Mouse (Mus musculus): ENCODE measurements around the gene Fam19a2. TPM values are rescaled to one million over a fixed set of nuclear protein-coding genes. Genes with fewer than 3 reads are reported as not detected.

The Fam19a2 gene
- polyA plus RNA-seq, 1 experiment = 0.31 TPM

- no peak for DNase-seq
- Histone ChIP-seq H3K4me1 (replicated peaks; ENCODE audit: control insufficient read depth, insufficient read depth, low read length) (no peaks in the 10 kb centered on the region), H3K27ac (ENCODE audit: control insufficient read depth, insufficient read depth, low read length) (no peak overlapping the region), H3K27me3 (ENCODE audit: control insufficient read depth, insufficient read depth, low read length) (no peaks in the 10 kb centered on the region), H3K4me3 (ENCODE audit: control insufficient read depth, insufficient read depth, low read length) (no peak overlapping the region), H3K36me3 (ENCODE audit: control insufficient read depth, insufficient read depth, low read length) (no peaks in the 10 kb centered on the region)
- WGBS = 86% methylated on average over 4 of the region's 4 CpGs
- TF ChIP-seq CTCF (IDR thresholded peaks at IDR 0.05; ENCODE audit: borderline replicate concordance, control insufficient read depth, extremely low read depth, insufficient read depth, low read length, poor library complexity) (no peak), POLR2A (IDR thresholded peaks at IDR 0.05; ENCODE audit: control insufficient read depth, extremely low read depth, insufficient read depth, low read length, poor library complexity) (no peak)
Measured at GRCm38 (mm10) chr10:123702595-123702994, 438.8 kb downstream of the Fam19a2 start.

- no peak for TF ChIP-seq CTCF (IDR thresholded peaks at IDR 0.05; ENCODE audit: borderline replicate concordance, control insufficient read depth, extremely low read depth, insufficient read depth, low read length, poor library complexity)
- no peak for TF ChIP-seq POLR2A (IDR thresholded peaks at IDR 0.05; ENCODE audit: control insufficient read depth, extremely low read depth, insufficient read depth, low read length, poor library complexity)
- Histone ChIP-seq H3K36me3 (ENCODE audit: control insufficient read depth, insufficient read depth, low read length) (no peaks in the 10 kb centered on the region), H3K27me3 (ENCODE audit: control insufficient read depth, insufficient read depth, low read length) (no peaks in the 10 kb centered on the region), H3K4me1 (replicated peaks; ENCODE audit: control insufficient read depth, insufficient read depth, low read length) (no peaks in the 10 kb centered on the region), H3K27ac (ENCODE audit: control insufficient read depth, insufficient read depth, low read length) (no peak overlapping the region), H3K4me3 (ENCODE audit: control insufficient read depth, insufficient read depth, low read length) (no peak overlapping the region)
- 95% methylated on average over 3 of the region's 3 CpGs for WGBS
- no peak for DNase-seq
Measured at GRCm38 (mm10) chr10:123707026-123707425, 443.2 kb downstream of the Fam19a2 start.

- WGBS = 85% methylated on average over 2 of the region's 2 CpGs
- H3K4me1 ChIP-seq (replicated peaks; ENCODE audit: control insufficient read depth, insufficient read depth, low read length) = no peaks in the 10 kb centered on the region
- TF ChIP-seq CTCF (IDR thresholded peaks at IDR 0.05; ENCODE audit: borderline replicate concordance, control insufficient read depth, extremely low read depth, insufficient read depth, low read length, poor library complexity) (no peak), POLR2A (IDR thresholded peaks at IDR 0.05; ENCODE audit: control insufficient read depth, extremely low read depth, insufficient read depth, low read length, poor library complexity) (no peak)
- H3K27ac ChIP-seq (ENCODE audit: control insufficient read depth, insufficient read depth, low read length) = no peak overlapping the region
- H3K4me3 ChIP-seq (ENCODE audit: control insufficient read depth, insufficient read depth, low read length) = no peak overlapping the region
- no peaks in the 10 kb centered on the region for H3K36me3 ChIP-seq (ENCODE audit: control insufficient read depth, insufficient read depth, low read length)
- H3K27me3 ChIP-seq (ENCODE audit: control insufficient read depth, insufficient read depth, low read length) = no peaks in the 10 kb centered on the region
- DNase-seq = no peak
Measured at GRCm38 (mm10) chr10:123710738-123711137, 446.9 kb downstream of the Fam19a2 start.

- no peak overlapping the region for H3K27ac ChIP-seq (ENCODE audit: control insufficient read depth, insufficient read depth, low read length)
- no peaks in the 10 kb centered on the region for H3K4me1 ChIP-seq (replicated peaks; ENCODE audit: control insufficient read depth, insufficient read depth, low read length)
- H3K4me3 ChIP-seq (ENCODE audit: control insufficient read depth, insufficient read depth, low read length) = no peak overlapping the region
- TF ChIP-seq POLR2A (IDR thresholded peaks at IDR 0.05; ENCODE audit: control insufficient read depth, extremely low read depth, insufficient read depth, low read length, poor library complexity) (no peak), CTCF (IDR thresholded peaks at IDR 0.05; ENCODE audit: borderline replicate concordance, control insufficient read depth, extremely low read depth, insufficient read depth, low read length, poor library complexity) (no peak)
- no peak for DNase-seq
- no peaks in the 10 kb centered on the region for H3K27me3 ChIP-seq (ENCODE audit: control insufficient read depth, insufficient read depth, low read length)
- WGBS = 89% methylated on average over 2 of the region's 2 CpGs
- H3K36me3 ChIP-seq (ENCODE audit: control insufficient read depth, insufficient read depth, low read length) = no peaks in the 10 kb centered on the region
Measured at GRCm38 (mm10) chr10:123721952-123722460, 458.2 kb downstream of the Fam19a2 start.

- Histone ChIP-seq H3K27me3 (ENCODE audit: control insufficient read depth, insufficient read depth, low read length) (no peaks in the 10 kb centered on the region), H3K4me1 (replicated peaks; ENCODE audit: control insufficient read depth, insufficient read depth, low read length) (no peaks in the 10 kb centered on the region), H3K4me3 (ENCODE audit: control insufficient read depth, insufficient read depth, low read length) (no peak overlapping the region), H3K36me3 (ENCODE audit: control insufficient read depth, insufficient read depth, low read length) (no peaks in the 10 kb centered on the region), H3K27ac (ENCODE audit: control insufficient read depth, insufficient read depth, low read length) (no peak overlapping the region)
- TF ChIP-seq POLR2A (IDR thresholded peaks at IDR 0.05; ENCODE audit: control insufficient read depth, extremely low read depth, insufficient read depth, low read length, poor library complexity) (no peak), CTCF (IDR thresholded peaks at IDR 0.05; ENCODE audit: borderline replicate concordance, control insufficient read depth, extremely low read depth, insufficient read depth, low read length, poor library complexity) (no peak)
- DNase-seq = no peak
Measured at GRCm38 (mm10) chr10:123723641-123724040, 459.8 kb downstream of the Fam19a2 start.

GRCm38 (mm10) chr10:123748317-123748716 lies 484.5 kb downstream of the Fam19a2 start:
- H3K36me3 ChIP-seq (ENCODE audit: control insufficient read depth, insufficient read depth, low read length) = no peaks in the 10 kb centered on the region
- no peak for TF ChIP-seq POLR2A (IDR thresholded peaks at IDR 0.05; ENCODE audit: control insufficient read depth, extremely low read depth, insufficient read depth, low read length, poor library complexity)
- no peak for TF ChIP-seq CTCF (IDR thresholded peaks at IDR 0.05; ENCODE audit: borderline replicate concordance, control insufficient read depth, extremely low read depth, insufficient read depth, low read length, poor library complexity)
- H3K27me3 ChIP-seq (ENCODE audit: control insufficient read depth, insufficient read depth, low read length) = no peaks in the 10 kb centered on the region
- no peaks in the 10 kb centered on the region for H3K4me1 ChIP-seq (replicated peaks; ENCODE audit: control insufficient read depth, insufficient read depth, low read length)
- WGBS = 94% methylated on average over 1 of the region's 1 CpGs
- DNase-seq = no peak
- H3K4me3 ChIP-seq (ENCODE audit: control insufficient read depth, insufficient read depth, low read length) = no peak overlapping the region
- no peak overlapping the region for H3K27ac ChIP-seq (ENCODE audit: control insufficient read depth, insufficient read depth, low read length)
